Mouse (Mus musculus) erythroblast, adult 5-6 weeks (primary cell): ENCODE measurements around the gene Pon2. TPM values are rescaled to one million over a fixed set of nuclear protein-coding genes. Genes with fewer than 3 reads are reported as not detected.
"Not testable (repeated sequence)": the region's sequence is repeated elsewhere in the genome, so short reads cannot be mapped to it uniquely, and the experiment has no call there.

ENCODE experiments used
- ATAC-seq: replicated peaks from 2 replicates; pipeline ENCODE4 v1.8.0; 2016; ENCODE audit warnings: moderate number of reproducible peaks, mild to moderate bottlenecking, moderate TSS enrichment, inconsistent platforms; ENCODE audit not compliant: poor library complexity, low FRiP score, severe bottlenecking
- total RNA-seq, 2 experiments: library from RNA; stranded (forward) in 1 of 2; stranded (reverse) in 1 of 2; fragments of 150-400 nt in 1 of 2; fragments of 200-764, 138-1000 nt in 1 of 2; gene quantifications; 2 replicates each; pipeline versions ENCODE4 v1.2.3 to v1.2.4; 2015 to 2017; ENCODE audit warnings: low replicate concordance in 2 of 2

Gene Pon2
- total RNA-seq, 2 experiments from 2014 or later = 45.8 to 57.6 TPM

- ATAC-seq = no peak
These were observed 61.3 kb downstream of the Pon2 start for GRCm38 (mm10) chr6:5236843-5237371.

GRCm38 (mm10) chr6:5234563-5234962, 63.7 kb downstream of the Pon2 start:
- no peak for ATAC-seq

- ATAC-seq = no peak
These were observed 64.4 kb downstream of the Pon2 start for GRCm38 (mm10) chr6:5233812-5234211.

- ATAC-seq = no peak
These were observed 66.2 kb downstream of the Pon2 start for GRCm38 (mm10) chr6:5232022-5232421.

- no peak for ATAC-seq
These were observed 68.0 kb downstream of the Pon2 start for GRCm38 (mm10) chr6:5230261-5230660.

GRCm38 (mm10) chr6:5223551-5223950, 74.7 kb downstream of the Pon2 start:
- not testable (repeated sequence) for ATAC-seq

- ATAC-seq = no peak
These were observed 76.2 kb downstream of the Pon2 start for GRCm38 (mm10) chr6:5222080-5222479.

GRCm38 (mm10) chr6:5218190-5218589, 80.1 kb downstream of the Pon2 start:
- ATAC-seq = no peak; the same call in 1 of the 2 replicates

Other genes starting within 250 kb of the Pon2 start
- not detected in 2 replicates for gene Pon1, start 104.5 kb downstream of the Pon2 start, total RNA-seq (2015; ENCODE audit: low replicate concordance)
- 0.60 TPM in 1 of 2 replicates, not detected in the other for gene Pon1, start 104.5 kb downstream of the Pon2 start, total RNA-seq (2017; ENCODE audit: low replicate concordance)
- gene Pon3, start 42.2 kb downstream of the Pon2 start, total RNA-seq (2015; ENCODE audit: low replicate concordance) = 4.4 and 11.7 TPM in 2 replicates
- gene Pon3, start 42.2 kb downstream of the Pon2 start, total RNA-seq (2017; ENCODE audit: low replicate concordance) = 7.2 and 8.9 TPM in 2 replicates
- not detected in 2 replicates for gene Asb4, start 84.9 kb upstream of the Pon2 start, total RNA-seq (2015; ENCODE audit: low replicate concordance)
- not detected in 2 replicates for gene Asb4, start 84.9 kb upstream of the Pon2 start, total RNA-seq (2017; ENCODE audit: low replicate concordance)
- gene Pdk4, start 197.9 kb upstream of the Pon2 start, total RNA-seq (2015; ENCODE audit: low replicate concordance) = not detected in 2 replicates
- not detected in 2 replicates for gene Pdk4, start 197.9 kb upstream of the Pon2 start, total RNA-seq (2017; ENCODE audit: low replicate concordance)